Mouse (Mus musculus) adrenal gland, postnatal 10 days (tissue): ENCODE results near the gene Tas2r102. TPM values are rescaled to one million over a fixed set of nuclear protein-coding genes. Genes with fewer than 3 reads are reported as not detected.

Source experiments
- DNase-seq: peaks from one replicate; pipeline ENCODE4 v3.0.0; 2021; ENCODE audit warnings: mixed read lengths
- long read RNA-seq, 2 experiments: library from polyadenylated mRNA; stranded (forward); transcript quantifications; one replicate each; pipeline ENCODE4 v2.0.0; 2021
- total RNA-seq, 2 experiments: library from RNA; stranded (reverse); gene quantifications; 2 replicates each; pipeline ENCODE4 v1.2.3; 2021

The Tas2r102 gene
- not detected for total RNA-seq
- long read RNA-seq, experiment 1, result 0 reads
- long read RNA-seq, experiment 2, result 0 reads

DNA sequence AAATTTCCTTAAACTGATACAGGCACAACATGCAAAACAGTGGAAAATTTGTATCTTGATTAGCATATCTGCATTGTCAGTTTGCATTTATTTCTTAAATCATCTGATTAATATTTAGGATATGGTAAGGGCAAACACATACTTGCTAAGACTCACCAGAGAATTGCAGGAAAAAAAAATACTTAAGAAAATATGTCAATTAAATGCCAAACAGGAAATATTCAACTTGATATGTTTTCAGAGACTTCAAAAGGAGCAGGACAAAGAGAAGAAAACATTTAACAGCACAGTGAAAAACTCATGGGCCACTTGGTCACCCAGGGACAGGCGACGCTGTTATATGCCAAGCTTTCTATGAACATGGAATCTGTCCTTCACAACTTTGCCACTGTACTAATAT, at the start of gene Tas2r102:
TSS of gene Tas2r102 (plus strand) at position 301 of the 400 bp plus-strand sequence.
- DNase-seq, result no peak

DNA sequence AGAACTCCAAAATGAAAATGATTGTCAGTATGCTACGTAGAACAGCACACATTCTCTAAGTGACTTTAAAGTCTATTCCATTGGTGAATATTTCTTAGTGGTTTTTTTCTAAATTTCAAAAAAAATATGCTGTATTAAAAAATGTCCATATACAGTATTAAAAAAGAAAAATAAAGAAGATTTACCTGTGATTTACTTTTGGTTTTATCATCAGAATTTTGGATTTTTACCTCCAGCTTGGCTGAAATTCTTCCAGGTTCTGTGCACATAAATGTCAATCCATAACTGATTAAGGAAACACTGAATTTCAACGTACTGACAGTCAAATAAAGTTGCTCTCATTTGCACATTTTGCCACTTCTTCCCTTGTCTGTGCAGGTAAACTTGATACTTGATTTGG, 24.0 kb upstream of the Tas2r102 start, which contains the start of gene Tas2r115:
TSS of gene Tas2r115 (minus strand) at position 101 of the 400 bp plus-strand sequence.
- no peak for DNase-seq

DNA sequence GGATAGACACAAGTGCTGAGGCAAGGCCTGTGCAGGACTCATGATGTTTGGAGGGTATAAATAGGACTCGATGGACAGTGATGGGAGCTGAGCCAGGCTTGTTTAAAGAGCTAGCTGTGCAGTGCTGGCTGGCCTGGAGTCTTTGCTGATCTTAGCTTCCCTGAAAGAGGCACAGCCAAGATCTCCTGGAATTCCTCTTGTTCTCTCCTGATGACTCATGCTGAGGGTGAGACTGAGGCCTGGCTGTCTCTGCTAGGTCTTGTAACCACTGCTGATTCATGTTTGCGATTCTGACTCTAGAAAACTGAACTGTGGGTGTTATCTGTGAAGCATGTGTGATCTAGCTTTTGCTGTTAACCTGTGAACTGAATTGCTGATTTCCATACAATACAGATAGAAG, 11.7 kb upstream of the Tas2r102 start:
- DNase-seq, result no peak

DNA sequence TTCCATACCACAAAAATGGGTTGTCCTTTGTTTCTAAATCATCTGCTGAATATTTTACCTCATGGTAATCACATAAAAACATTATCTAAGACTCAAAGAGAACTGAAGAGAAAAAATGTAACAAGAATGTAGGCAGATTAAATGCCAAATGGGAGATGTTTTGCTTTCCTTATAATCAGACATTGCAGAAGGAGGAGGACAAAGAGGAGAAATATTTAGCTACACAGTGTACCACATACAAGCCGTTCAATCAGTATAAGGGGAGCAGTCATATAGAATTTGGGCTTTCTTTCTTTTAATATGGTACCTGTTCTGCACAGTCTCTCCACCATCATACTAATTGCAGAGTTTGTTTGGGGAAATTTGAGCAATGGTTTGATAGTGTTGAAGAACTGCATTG, 7.5 kb upstream of the Tas2r102 start, which contains the start of gene Tas2r124:
TSS of gene Tas2r124 (plus strand) at position 301 of the 400 bp plus-strand sequence.
- no peak for DNase-seq

DNA sequence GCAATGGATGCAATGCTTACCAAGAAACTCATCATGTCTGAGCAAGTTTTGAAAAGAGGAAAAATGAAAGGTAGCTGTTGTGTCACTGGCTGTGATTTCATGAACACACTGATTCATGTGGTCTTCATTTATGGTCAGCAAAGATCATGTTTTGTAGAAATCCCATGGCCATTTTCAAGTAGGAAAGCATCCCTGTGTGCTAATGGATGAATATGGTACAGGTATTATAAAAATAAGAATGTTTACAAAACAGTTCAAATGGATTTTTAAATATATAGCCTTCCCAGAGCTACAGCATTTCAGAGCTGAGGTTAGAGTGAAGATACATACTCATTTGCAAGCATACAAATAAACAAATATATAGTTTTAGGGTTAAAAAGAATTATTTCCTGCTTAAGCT, 16.1 kb downstream of the Tas2r102 start, which contains the start of gene Tas2r136:
TSS of gene Tas2r136 (minus strand) at position 101 of the 400 bp plus-strand sequence.
- no peak for DNase-seq

DNA sequence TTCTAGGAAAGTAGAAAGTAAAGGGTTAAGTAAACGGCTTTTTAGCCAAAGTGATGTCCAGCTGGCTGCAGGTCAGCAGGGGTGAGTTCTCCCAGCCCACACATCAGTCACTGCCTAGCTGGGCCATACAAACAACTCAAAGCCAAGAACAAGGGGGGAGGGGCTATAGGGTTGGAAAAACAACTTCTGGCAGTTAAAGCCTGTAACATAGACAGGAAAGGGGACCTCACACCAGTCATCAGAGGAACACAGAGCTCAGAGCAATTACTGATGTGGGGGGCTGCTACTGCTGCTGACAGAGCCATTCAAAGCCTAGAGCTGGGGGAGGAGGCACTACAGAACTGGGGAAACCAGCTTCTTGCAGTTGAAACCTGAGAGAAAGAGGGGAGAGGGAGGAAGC, 33.5 kb downstream of the Tas2r102 start:
- no peak for DNase-seq

DNA sequence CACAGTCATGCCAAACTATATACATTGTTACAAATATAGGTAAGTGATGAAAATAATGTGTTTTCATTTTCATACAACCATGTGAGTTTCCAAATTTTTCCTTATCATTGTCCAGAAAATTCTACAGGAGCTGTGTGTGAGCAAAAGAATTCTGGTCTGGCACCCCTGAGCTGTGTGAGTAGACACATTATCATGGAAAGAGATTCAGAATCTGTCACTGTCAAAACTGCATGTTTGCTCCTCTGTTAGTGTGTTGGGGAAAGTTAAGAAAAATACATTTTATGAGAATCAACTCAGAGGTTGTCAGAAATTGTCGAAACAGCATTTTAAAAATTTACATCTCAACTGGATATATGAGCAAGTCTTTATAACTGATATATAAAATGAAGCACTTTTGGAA, 40.6 kb downstream of the Tas2r102 start, which contains the start of gene Tas2r117:
TSS of gene Tas2r117 (plus strand) at position 301 of the 400 bp plus-strand sequence.
- DNase-seq, result no peak

Other genes with a start within 250 kb of the Tas2r102 start
- gene Prh1, start 192.3 kb upstream of the Tas2r102 start, total RNA-seq, result not detected
- gene Prp2, start 166.2 kb upstream of the Tas2r102 start, total RNA-seq, result not detected
- gene A630073D07Rik, start 110.6 kb upstream of the Tas2r102 start, total RNA-seq, result not detected
- not detected for gene Tas2r120, start 105.2 kb upstream of the Tas2r102 start, total RNA-seq
- not detected for gene Tas2r121, start 61.1 kb upstream of the Tas2r102 start, total RNA-seq
- not detected for gene Tas2r122, start 50.2 kb upstream of the Tas2r102 start, total RNA-seq
- not detected for gene Tas2r115, start 24.1 kb upstream of the Tas2r102 start, total RNA-seq
- gene Tas2r124, start 7.4 kb upstream of the Tas2r102 start, total RNA-seq, result not detected
- gene Tas2r136, start 16.0 kb downstream of the Tas2r102 start, total RNA-seq, result not detected
- not detected for gene Tas2r117, start 40.7 kb downstream of the Tas2r102 start, total RNA-seq
- gene Tas2r123, start 85.0 kb downstream of the Tas2r102 start, total RNA-seq, result not detected
- not detected for gene Tas2r116, start 93.3 kb downstream of the Tas2r102 start, total RNA-seq
- not detected for gene Tas2r110, start 105.9 kb downstream of the Tas2r102 start, total RNA-seq
- not detected for gene Tas2r113, start 130.9 kb downstream of the Tas2r102 start, total RNA-seq
- not detected for gene Tas2r125, start 147.5 kb downstream of the Tas2r102 start, total RNA-seq
- gene Tas2r129, start 189.0 kb downstream of the Tas2r102 start, total RNA-seq, result not detected
- gene Tas2r131, start 195.8 kb downstream of the Tas2r102 start, total RNA-seq, result not detected
- gene Tas2r109, start 218.8 kb downstream of the Tas2r102 start, total RNA-seq, result not detected